Mouse (Mus musculus) induced T-regulatory cell, adult 2 months (primary cell): Measurements from ENCODE around the gene Vmn1r155.
"Not testable (repeated sequence)": the region's sequence is repeated elsewhere in the genome, so short reads cannot be mapped to it uniquely, and the experiment has no call there.

ENCODE experiments used
- DNase-seq: peaks from one replicate; pipeline ENCODE4 v3.0.0-alpha.2; 2012; ENCODE audit warnings: low read depth

The Vmn1r155 gene

GRCm38 (mm10) chr7:22657718-22658117 lies at the start of gene Vmn1r155:
Gene Vmn1r155 (plus strand): TSS chr7:22658018.
- DNase-seq = not testable (repeated sequence)

DNA sequence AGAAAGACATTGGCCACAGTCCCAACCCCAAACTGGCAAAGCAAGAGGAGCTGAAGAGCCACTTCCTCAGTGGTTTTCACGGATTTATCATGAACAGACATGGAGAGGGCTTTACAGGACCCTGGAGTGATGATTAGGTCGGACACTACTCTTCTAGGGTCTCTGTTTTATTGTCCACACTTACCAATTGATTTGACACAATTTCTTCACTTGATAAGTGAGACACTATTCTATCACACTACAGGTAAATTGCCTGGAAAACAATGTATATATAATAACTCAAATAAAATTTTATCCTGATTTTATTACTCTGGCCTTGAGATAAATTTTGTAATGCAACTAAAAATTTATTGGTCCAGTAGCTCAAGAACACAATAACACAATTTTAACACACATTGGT lies 34.4 kb downstream of the Vmn1r155 start, which contains the start of gene Gm8693:
Gm8693 (minus strand) TSS at position 101 of the 400 bp plus-strand sequence.
- DNase-seq = not testable (repeated sequence)
